Mouse (Mus musculus) spleen, postnatal 10 days (tissue): ENCODE measurements around the gene Pfdn4.

ENCODE experiments used
- DNase-seq, 2 experiments: peaks; one replicate each; pipeline ENCODE4 v3.0.0; 2021 to 2022; ENCODE audit warnings: low spot score in 2 of 2

The Pfdn4 gene

GRCm38 (mm10) chr2:170497091-170497566 is 901 bp downstream of the Pfdn4 start, which contains the start of gene Cyp24a1:
Gene Cyp24a1 (minus strand): TSS chr2:170497145.
- DNase-seq, result no peak

GRCm38 (mm10) chr2:170498011-170498410 is 1.8 kb downstream of the Pfdn4 start:
- DNase-seq, result no peak

- no peak for DNase-seq
Measured at GRCm38 (mm10) chr2:170503343-170503742, 7.1 kb downstream of the Pfdn4 start.

- DNase-seq, result no peak
Measured at GRCm38 (mm10) chr2:170503983-170504382, 7.8 kb downstream of the Pfdn4 start.

- peak; percentile 39 to 79 for DNase-seq
Measured at GRCm38 (mm10) chr2:170507734-170508133, 11.5 kb downstream of the Pfdn4 start.

- DNase-seq, result peak; percentile 72 to 86
Measured at GRCm38 (mm10) chr2:170508821-170509220, 12.6 kb downstream of the Pfdn4 start.

- peak; percentile 85 to 92 for DNase-seq
Measured at GRCm38 (mm10) chr2:170511073-170511891, 15.1 kb downstream of the Pfdn4 start.

- no peak for DNase-seq
Measured at GRCm38 (mm10) chr2:170513756-170514155, 17.5 kb downstream of the Pfdn4 start.

- DNase-seq, result peak in 1 of 2 experiments; percentile 49
Measured at GRCm38 (mm10) chr2:170520321-170520971, 24.2 kb downstream of the Pfdn4 start.

GRCm38 (mm10) chr2:170526513-170526912 is 30.3 kb downstream of the Pfdn4 start:
- no peak for DNase-seq

GRCm38 (mm10) chr2:170528061-170528460 is 31.8 kb downstream of the Pfdn4 start:
- DNase-seq, result no peak

GRCm38 (mm10) chr2:170529766-170530165 is 33.5 kb downstream of the Pfdn4 start:
- DNase-seq, result no peak

- DNase-seq, result no peak
Measured at GRCm38 (mm10) chr2:170530256-170530655, 34.0 kb downstream of the Pfdn4 start.

GRCm38 (mm10) chr2:170534116-170534802 is 38.0 kb downstream of the Pfdn4 start:
- no peak for DNase-seq

GRCm38 (mm10) chr2:170534803-170535174 is 38.6 kb downstream of the Pfdn4 start:
- DNase-seq, result no peak

- DNase-seq, result no peak
Measured at GRCm38 (mm10) chr2:170535841-170536240, 39.6 kb downstream of the Pfdn4 start.

GRCm38 (mm10) chr2:170539211-170539610 is 43.0 kb downstream of the Pfdn4 start:
- DNase-seq, result no peak

- DNase-seq, result no peak
Measured at GRCm38 (mm10) chr2:170543625-170544024, 47.4 kb downstream of the Pfdn4 start.

GRCm38 (mm10) chr2:170544159-170544558 is 47.9 kb downstream of the Pfdn4 start:
- no peak for DNase-seq

- no peak for DNase-seq
Measured at GRCm38 (mm10) chr2:170544950-170545349, 48.7 kb downstream of the Pfdn4 start.

GRCm38 (mm10) chr2:170545745-170546144 is 49.5 kb downstream of the Pfdn4 start:
- DNase-seq, result no peak

- no peak for DNase-seq
Measured at GRCm38 (mm10) chr2:170547526-170547925, 51.3 kb downstream of the Pfdn4 start.
